Comparison of ENCODE assay signal across 9 mouse cellular contexts in genomic region chr10:115312732-115313131, GRCm38 (mm10). TPM values are rescaled to one million over a fixed set of nuclear protein-coding genes. Genes with fewer than 3 reads are reported as not detected.
A peak's percentile ranks its signal among the peaks of the same experiment; 100 is the strongest.
DNase-seq lines count a peak whose midpoint lies in the region; ATAC-seq lines count a peak whose summit lies in the region.
"Had no signal": no experiment of that assay in that cellular context is flagged by ENCODE, and none has a peak within 500 bp of the region (broad histone marks: within the 10 kb centered on the region; RNA-seq: fewer than 3 reads in every experiment).

No protein-coding gene starts in this region.

- H3K36me3 ChIP-seq in intestine, embryonic 16.5 days (ENCODE audit: control insufficient read depth, insufficient read depth, low read length), result no peaks in the 10 kb centered on the region
- no peaks in the 10 kb centered on the region for H3K36me3 ChIP-seq in intestine, embryonic 15.5 days
- H3K36me3 ChIP-seq in heart, embryonic 14.5 days (ENCODE audit: control insufficient read depth, insufficient read depth, low read length), result no peaks in the 10 kb centered on the region
- H3K36me3 ChIP-seq in liver, embryonic 15.5 days (replicated peaks), result no peaks in the 10 kb centered on the region; the same call in 1 of the 2 replicates

- 0 out of 2 replicates have a peak overlapping the region, but pooled peaks have one; percentile 0 for H3K9ac ChIP-seq in intestine, embryonic 16.5 days (ENCODE audit: low read depth, low read length)
- no peak overlapping the region for H3K9ac ChIP-seq in intestine, embryonic 15.5 days
- peak overlapping the region; percentile 99 for H3K9ac ChIP-seq in heart, embryonic 14.5 days (ENCODE audit: low read length)
- H3K9ac ChIP-seq in liver, embryonic 15.5 days, result no peak overlapping the region

- peaks cover 27% of the 10 kb centered on the region for H3K4me1 ChIP-seq in intestine, embryonic 16.5 days (ENCODE audit: control insufficient read depth, insufficient read depth, low read length)
- H3K4me1 ChIP-seq in intestine, embryonic 15.5 days (replicated peaks), result peaks cover 19% of the 10 kb centered on the region
- H3K4me1 ChIP-seq in heart, embryonic 14.5 days (ENCODE audit: control insufficient read depth in 2 of 2, insufficient read depth in 2 of 2, low read length in 2 of 2), result peaks cover 26 to 59% of the 10 kb centered on the region in 2 experiments
- H3K4me1 ChIP-seq in liver, embryonic 15.5 days (replicated peaks), result peaks cover 44% of the 10 kb centered on the region

- peak; percentile 48 for DNase-seq in ZHBTc4 (ENCODE audit: low read depth, low spot score)
- DNase-seq in thymus, adult 18-20 months, result no peak
- DNase-seq in thymus, postnatal 14 days, result no peak
- no peak for DNase-seq in c-Kit-positive CD71-positive TER-119-positive erythroid progenitor cells, embryonic 14.5 days (ENCODE audit: low spot score)
- DNase-seq: thymus, adult 2 months had no signal

- ATAC-seq in intestine, embryonic 16.5 days, result no peak
- ATAC-seq in intestine, embryonic 15.5 days, result no peak
- no peak for ATAC-seq in heart, embryonic 14.5 days (ENCODE audit: insufficient number of reproducible peaks, insufficient read depth, low FRiP score, low read depth)
- ATAC-seq in liver, embryonic 15.5 days (ENCODE audit: insufficient read depth), result no peak

- 52% methylated on average over 3 of the region's 3 CpGs for WGBS in intestine, embryonic 16.5 days
- WGBS in intestine, embryonic 15.5 days, result 51% methylated on average over 3 of the region's 3 CpGs
- 28% methylated on average over 3 of the region's 3 CpGs for WGBS in heart, embryonic 14.5 days
- WGBS in liver, embryonic 15.5 days (ENCODE audit: insufficient replicate concordance), result 65% methylated on average over 3 of the region's 3 CpGs

- H3K27ac ChIP-seq in intestine, embryonic 16.5 days (ENCODE audit: low read length), result peak overlapping the region; percentile 5; the same call in 1 of the 2 replicates
- no peak overlapping the region for H3K27ac ChIP-seq in intestine, embryonic 15.5 days
- H3K27ac ChIP-seq in heart, embryonic 14.5 days (replicated peaks in 1 of 2; ENCODE audit: control insufficient read depth in 1 of 2, insufficient read depth in 1 of 2, low read depth in 2 of 2, low read length in 2 of 2), result peak overlapping the region; percentile 42 to 65
- no peak overlapping the region; the same call in 1 of the 2 replicates for H3K27ac ChIP-seq in liver, embryonic 15.5 days (replicated peaks)

- no peaks in the 10 kb centered on the region for H3K9me3 ChIP-seq in intestine, embryonic 16.5 days (ENCODE audit: control insufficient read depth, low read length)
- no peaks in the 10 kb centered on the region for H3K9me3 ChIP-seq in intestine, embryonic 15.5 days
- no peaks in the 10 kb centered on the region for H3K9me3 ChIP-seq in heart, embryonic 14.5 days (ENCODE audit: control insufficient read depth, low read length)
- H3K9me3 ChIP-seq in liver, embryonic 15.5 days (replicated peaks), result no peaks in the 10 kb centered on the region

- no peak overlapping the region for H3K4me2 ChIP-seq in intestine, embryonic 16.5 days (ENCODE audit: low read depth, low read length)
- H3K4me2 ChIP-seq in intestine, embryonic 15.5 days (replicated peaks), result no peak overlapping the region; the same call in 1 of the 2 replicates
- H3K4me2 ChIP-seq in heart, embryonic 14.5 days (ENCODE audit: low read length), result peak overlapping the region; percentile 88
- H3K4me2 ChIP-seq in liver, embryonic 15.5 days, result 0 out of 2 replicates have a peak overlapping the region, but pooled peaks have one; percentile 7

- no peaks in the 10 kb centered on the region for H3K27me3 ChIP-seq in intestine, embryonic 16.5 days (replicated peaks; ENCODE audit: control insufficient read depth, insufficient read depth, low read length)
- no peaks in the 10 kb centered on the region for H3K27me3 ChIP-seq in intestine, embryonic 15.5 days (replicated peaks)
- no peaks in the 10 kb centered on the region for H3K27me3 ChIP-seq in heart, embryonic 14.5 days (ENCODE audit: control insufficient read depth, insufficient read depth, low read length)
- no peaks in the 10 kb centered on the region for H3K27me3 ChIP-seq in liver, embryonic 15.5 days

- H3K4me3 ChIP-seq in intestine, embryonic 16.5 days (ENCODE audit: low read length), result no peak overlapping the region
- no peak overlapping the region for H3K4me3 ChIP-seq in intestine, embryonic 15.5 days (replicated peaks)
- H3K4me3 ChIP-seq in heart, embryonic 14.5 days (ENCODE audit: control insufficient read depth in 1 of 2, insufficient read depth in 1 of 2, low read depth in 1 of 2, low read length in 2 of 2), result peak overlapping the region in 1 of 2 experiments; percentile 9; a peak in 1 of 4 replicates
- no peak overlapping the region for H3K4me3 ChIP-seq in liver, embryonic 15.5 days (replicated peaks)

RNA-seq across cellular contexts. Expression of gene Rab21, which starts 2.7 kb away (rescaled TPM):
- polyA plus RNA-seq in intestine, embryonic 16.5 days (2015; fragmentation: Nextera tagmentation; extraction: Ambion mirVana), result 4.7 and 5.1 TPM in 2 replicates
- polyA plus RNA-seq in intestine, embryonic 15.5 days (2015; fragmentation: Nextera tagmentation; extraction: Ambion mirVana), result 5.5 and 8.1 TPM in 2 replicates
- 18.6 and 22.0 TPM in 2 replicates for polyA plus RNA-seq in heart, embryonic 14.5 days (2014; fragmentation: Nextera tagmentation; extraction: Ambion mirVana)
- polyA plus RNA-seq in liver, embryonic 15.5 days (2015; fragmentation: Nextera tagmentation; extraction: Ambion mirVana), result 2.4 and 3.3 TPM in 2 replicates

RNA-seq across cellular contexts. Expression of gene Tmem19, which starts 49.6 kb away (rescaled TPM):
- polyA plus RNA-seq in intestine, embryonic 16.5 days (2015; fragmentation: Nextera tagmentation; extraction: Ambion mirVana), result 35.2 and 43.4 TPM in 2 replicates
- 27.1 and 29.4 TPM in 2 replicates for polyA plus RNA-seq in intestine, embryonic 15.5 days (2015; fragmentation: Nextera tagmentation; extraction: Ambion mirVana)
- 24.3 and 30.1 TPM in 2 replicates for polyA plus RNA-seq in heart, embryonic 14.5 days (2014; fragmentation: Nextera tagmentation; extraction: Ambion mirVana)
- 8.3 and 8.9 TPM in 2 replicates for polyA plus RNA-seq in liver, embryonic 15.5 days (2015; fragmentation: Nextera tagmentation; extraction: Ambion mirVana)

Comparison
In these comparisons a context has a peak if more than half of its experiments do, and no peak if none do; other contexts are left out.
1. H3K27ac ChIP-seq: peak in intestine, embryonic 16.5 days (single experiment) and heart, embryonic 14.5 days (2 of 2); none in intestine, embryonic 15.5 days (single experiment) and liver, embryonic 15.5 days (single experiment).
2. H3K9ac ChIP-seq: peak in intestine, embryonic 16.5 days (single experiment) and heart, embryonic 14.5 days (single experiment); none in intestine, embryonic 15.5 days (single experiment) and liver, embryonic 15.5 days (single experiment).
3. H3K4me2 ChIP-seq: peak in heart, embryonic 14.5 days (single experiment) and liver, embryonic 15.5 days (single experiment); none in intestine, embryonic 16.5 days (single experiment) and intestine, embryonic 15.5 days (single experiment).